Mouse (Mus musculus) layer of hippocampus, adult 9-10 months (tissue): ENCODE data around the gene Aim2.

Experiments used
- DNase-seq: peaks from one replicate; pipeline ENCODE4 v3.0.0; 2022; ENCODE audit warnings: low spot score

Aim2 gene

GRCm38 (mm10) chr1:173391754-173392153 lies 41.1 kb downstream of the Aim2 start:
- no peak for DNase-seq

- peak; percentile 78 for DNase-seq
Measured at GRCm38 (mm10) chr1:173398323-173398970, 47.8 kb downstream of the Aim2 start.

- DNase-seq: no peak
Measured at GRCm38 (mm10) chr1:173404696-173405309, 54.1 kb downstream of the Aim2 start.

GRCm38 (mm10) chr1:173409066-173409465 lies 58.4 kb downstream of the Aim2 start:
- DNase-seq: no peak

DNA sequence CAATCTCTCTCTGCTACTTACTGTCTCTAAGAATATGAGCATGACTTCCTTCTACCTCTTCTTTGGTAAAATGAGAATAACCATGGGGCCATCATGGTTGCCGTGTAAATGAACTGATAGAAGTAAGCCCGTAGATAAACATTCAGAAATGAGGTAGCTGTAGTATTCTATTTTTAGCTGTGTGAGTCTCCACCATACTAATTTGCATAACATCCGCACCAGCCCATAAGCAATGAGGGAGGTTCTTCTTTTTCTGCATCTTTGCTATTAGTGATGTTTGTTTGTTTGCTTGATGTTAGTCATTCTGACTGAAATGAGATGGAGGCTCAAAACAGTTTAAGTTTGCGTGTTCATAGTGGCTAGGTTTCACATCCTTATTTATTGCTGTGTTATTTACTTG lies 61.2 kb downstream of the Aim2 start:
- no peak for DNase-seq

DNA sequence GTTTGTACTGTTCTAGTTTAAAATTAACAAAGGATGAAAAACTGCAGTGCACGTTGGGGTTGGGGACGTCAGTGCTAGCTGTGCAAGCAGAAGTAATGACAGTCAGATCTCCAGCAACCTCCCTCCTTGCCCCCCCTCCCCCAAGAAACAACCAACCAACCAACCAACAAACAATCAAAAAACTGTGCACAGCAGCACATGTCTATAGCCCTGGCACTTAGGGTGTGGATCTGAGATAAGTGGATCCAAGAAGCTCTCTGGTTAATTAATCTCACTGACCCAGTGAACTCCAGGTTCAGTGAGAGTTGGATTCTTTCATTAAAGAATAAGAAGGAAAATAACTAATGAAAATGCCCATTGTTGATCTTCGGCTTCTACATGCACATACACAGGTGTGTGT lies 64.0 kb downstream of the Aim2 start:
- no peak for DNase-seq

DNA sequence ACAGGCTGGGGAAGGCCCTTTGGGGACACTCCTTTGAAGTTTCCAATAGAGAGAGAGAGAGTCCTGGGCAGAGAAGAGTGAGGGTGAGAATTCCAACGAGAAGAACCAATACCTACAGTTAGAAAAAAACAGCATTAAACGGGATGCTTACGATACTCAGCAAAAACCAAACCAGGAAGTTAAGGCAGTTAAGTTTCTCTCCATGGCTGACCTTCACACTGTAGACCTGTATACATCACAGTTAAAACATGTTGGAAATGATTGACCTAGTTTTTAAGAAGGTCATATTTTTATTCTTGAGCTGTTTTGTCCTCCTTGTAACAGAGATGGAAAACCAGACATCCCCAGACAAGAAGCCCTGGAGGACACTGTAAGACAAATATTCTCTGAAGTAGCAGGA lies 67.8 kb downstream of the Aim2 start:
- no peak for DNase-seq

DNA sequence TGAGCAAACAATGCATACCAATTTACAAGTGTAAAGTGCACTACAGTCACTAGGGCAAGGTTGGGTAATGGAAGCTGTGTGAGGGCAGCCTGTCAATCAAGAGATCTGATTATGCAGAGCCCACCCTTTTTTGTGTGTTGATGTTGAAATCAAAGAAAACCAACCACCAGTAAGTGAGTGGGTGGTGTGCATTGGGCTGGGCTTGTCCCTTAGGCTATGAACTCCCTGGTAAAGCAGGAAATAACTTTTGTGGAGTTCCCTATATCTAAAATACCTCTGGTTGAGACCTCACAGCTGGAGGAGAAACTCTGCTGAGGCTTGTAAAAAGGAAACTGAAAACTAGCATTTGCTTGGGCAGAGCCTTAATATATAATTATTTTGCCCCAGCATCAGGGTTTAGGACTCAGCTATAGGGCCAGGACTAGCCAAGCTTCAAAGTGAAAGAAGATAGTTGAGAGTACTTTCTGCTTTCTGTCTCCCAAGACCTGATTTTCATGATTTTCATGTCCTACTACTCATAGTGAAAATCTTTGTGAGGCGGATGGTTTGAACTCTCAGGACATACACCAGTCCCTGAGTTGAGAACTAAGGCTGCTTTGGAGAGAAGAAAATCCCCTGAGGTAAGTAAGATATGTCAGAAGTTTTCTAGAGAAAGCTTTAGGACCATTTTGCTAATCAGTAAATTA lies 68.4 kb downstream of the Aim2 start:
- DNase-seq: no peak

DNA sequence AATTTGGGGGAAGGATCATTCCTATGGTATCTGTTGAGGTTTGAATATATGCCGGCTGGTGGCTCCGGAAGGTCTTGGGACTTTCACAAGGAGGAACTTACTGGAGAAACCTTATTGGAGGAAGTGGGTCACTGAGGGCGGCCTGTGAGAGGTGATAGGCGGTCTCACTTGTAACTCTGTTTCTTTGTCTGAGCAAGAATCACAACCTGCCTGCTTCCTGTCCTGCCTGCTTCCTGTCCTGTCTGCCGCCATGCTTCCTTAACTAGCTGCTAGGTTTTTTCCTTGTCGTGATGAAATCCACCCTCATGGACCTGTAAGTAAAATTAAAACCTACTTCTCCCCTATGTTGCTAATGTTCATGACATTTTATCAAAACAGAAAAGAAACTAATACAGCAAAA lies 69.7 kb downstream of the Aim2 start:
- DNase-seq: peak; percentile 31

GRCm38 (mm10) chr1:173426345-173426744 lies 75.7 kb downstream of the Aim2 start:
- DNase-seq: no peak

DNA sequence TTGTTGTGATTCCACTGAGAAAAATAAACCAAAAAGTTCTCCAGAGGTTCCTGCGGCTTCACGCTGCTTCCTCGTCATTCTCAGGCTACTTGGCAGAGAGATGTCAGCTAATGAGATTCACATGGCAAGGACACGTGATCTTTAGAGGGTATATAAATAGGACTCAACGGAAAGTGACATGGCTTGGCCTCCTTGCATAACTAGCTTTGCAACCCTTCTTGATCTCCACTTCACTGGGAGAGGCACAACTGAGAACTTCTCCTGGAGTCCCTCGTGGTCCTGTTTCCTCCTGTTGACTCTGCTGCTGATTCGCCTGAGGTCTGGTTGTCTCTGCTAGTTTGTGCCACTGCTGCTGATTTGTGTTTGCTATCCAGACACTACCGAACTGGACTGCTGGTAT lies 76.7 kb downstream of the Aim2 start:
- no peak for DNase-seq

- DNase-seq: no peak
Measured at GRCm38 (mm10) chr1:173429995-173430699, 79.5 kb downstream of the Aim2 start.

DNA sequence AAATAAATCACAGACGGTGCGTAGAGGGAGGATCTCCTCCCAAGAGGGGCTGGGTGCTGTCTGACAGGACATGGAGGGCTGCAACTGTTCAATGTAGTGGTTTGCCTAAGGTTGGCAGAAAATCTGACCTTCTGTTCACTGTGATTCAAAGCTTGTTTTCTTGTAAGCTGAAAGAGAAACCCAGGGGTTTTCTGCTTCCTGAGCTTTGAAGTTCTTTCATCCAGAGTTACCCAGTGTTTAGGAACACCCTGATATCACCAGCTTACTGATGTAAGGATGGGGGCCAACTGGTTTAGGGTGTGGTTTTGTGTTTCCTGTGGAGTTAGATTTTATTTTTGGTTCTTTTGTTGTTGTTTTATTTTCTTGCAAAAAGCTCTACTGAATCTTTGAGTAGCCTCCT lies 81.7 kb downstream of the Aim2 start:
- DNase-seq: no peak

DNA sequence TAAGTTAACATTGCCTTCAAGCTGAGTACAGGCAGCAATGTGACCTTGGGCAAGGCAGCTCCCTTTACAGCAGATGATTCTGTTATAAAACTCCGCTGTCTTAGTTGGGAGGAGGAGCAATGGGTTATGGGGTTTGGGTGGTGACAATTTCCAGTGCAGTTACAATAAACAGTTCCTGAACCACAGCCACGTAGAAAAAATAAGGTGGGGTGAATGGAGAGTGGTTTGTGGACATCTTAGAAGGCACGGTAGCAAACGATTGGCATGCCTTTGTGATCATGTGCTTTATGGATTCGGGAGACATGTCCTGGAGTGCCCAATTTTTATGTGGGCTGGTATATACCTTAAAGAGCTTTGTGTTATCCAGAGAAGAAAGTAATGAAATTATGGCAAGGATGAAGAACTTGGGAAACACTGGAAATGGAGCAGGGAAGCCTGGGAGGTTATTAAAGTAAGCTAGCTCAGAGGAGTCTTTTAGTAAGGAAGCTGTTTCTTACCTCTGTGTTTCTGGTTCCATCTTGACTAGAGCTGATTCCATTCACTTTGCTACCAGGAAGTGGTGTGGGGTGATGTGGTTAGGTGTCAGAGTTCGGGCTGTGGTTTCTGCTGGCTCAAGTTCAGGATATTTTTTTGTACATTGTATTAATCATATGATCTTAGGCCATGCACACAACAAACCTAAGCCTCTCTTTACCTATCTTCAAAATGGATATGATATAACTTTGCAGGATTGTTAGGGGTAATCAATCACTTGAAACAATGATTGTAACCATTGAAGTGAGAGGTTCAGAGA lies 86.7 kb downstream of the Aim2 start:
- DNase-seq: no peak

DNA sequence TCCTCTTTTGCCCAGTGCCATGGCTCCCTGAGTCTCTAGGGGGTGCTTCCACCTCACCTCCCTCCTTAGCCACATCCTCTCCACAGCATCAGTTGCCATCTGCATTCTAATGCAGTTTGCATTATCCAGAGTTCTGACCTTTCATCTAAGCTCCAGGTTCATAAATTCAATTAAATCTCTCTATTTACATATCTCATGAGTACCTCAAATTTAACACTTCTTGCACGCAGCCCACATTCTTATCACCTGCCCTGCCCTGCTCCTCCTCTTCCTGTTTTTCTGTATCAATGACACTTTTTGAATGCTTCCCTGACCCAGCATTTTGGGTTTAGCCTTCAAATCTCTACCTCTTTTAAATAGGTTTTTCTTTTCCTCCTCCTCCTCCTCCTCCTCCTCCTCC lies 90.0 kb downstream of the Aim2 start:
- no peak for DNase-seq

GRCm38 (mm10) chr1:173441210-173441609 lies 90.5 kb downstream of the Aim2 start:
- DNase-seq: no peak

GRCm38 (mm10) chr1:173443061-173443460 lies 92.4 kb downstream of the Aim2 start:
- no peak for DNase-seq

DNA sequence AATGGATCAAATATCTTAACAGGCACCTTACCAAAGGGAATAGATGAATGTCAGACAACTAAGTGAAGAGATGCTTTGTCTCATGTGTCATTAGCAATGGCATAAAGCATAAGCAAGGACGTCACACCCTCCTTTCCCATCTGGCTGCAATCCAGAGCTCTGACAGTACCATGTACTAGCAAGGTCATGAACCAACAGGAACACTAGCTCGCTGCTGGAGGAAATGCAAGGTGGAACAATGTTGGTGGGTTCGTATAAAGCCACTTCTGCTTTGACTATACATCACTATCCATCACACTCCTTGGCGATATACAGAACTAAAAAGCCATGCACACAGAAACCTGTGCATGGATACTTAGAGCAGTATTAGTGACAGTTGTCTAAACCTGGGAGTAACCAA lies 96.4 kb downstream of the Aim2 start:
- DNase-seq: no peak

DNA sequence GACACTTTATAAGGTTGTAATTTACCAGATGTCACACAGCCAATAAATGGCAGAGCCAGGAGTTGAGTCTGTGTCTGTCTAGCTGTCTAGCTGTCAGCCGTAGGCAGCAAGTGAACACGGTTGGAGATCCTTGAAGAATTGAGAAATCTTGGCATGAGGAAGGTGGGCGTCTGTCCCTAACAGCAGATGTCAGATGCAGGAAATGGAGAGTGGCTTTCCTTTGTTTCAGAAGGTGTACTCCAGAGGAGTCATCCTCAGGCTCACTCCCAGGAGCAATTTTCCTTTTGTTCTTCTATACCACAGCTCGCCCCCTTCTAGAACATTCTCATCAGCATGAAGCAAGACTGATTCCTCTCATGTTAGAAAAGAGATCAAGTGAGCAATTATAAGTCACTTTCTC lies 99.9 kb downstream of the Aim2 start:
- DNase-seq: no peak

DNA sequence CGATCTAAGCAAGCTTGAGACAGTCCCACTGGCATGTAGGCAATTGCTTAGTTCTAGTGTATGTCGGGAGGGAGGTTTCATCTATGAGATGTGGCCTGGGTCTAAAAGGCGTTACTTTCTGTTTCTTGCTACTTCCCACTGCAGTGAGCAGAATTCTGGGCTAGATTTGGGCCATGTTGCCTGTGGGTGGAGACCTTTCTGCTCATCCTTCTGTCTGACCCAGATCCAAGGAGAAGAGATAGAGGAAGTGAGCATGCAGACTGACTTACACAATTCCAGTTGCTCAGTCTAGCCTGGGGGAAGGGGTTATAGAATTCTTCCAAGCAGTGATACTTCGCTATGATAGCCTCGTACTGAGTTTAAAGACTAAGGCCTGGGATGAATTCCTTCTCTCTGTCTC lies 101.0 kb downstream of the Aim2 start:
- DNase-seq: no peak

GRCm38 (mm10) chr1:173456139-173456754 lies 105.6 kb downstream of the Aim2 start:
- DNase-seq: peak; percentile 52

GRCm38 (mm10) chr1:173456761-173457160 lies 106.1 kb downstream of the Aim2 start:
- DNase-seq: no peak
